Mouse (Mus musculus) cerebellum, postnatal 10 days (tissue): ENCODE measurements at regions not wholly inside any gene's neighbourhood (a gene's known extent, or its start where the extent isn't known, plus 50 kb on each side); places are given as distances from the start of the nearest gene placed in this dataset.

ENCODE experiments used
- DNase-seq, 2 experiments: peaks; one replicate each; pipeline ENCODE4 v3.0.0; 2021; ENCODE audit warnings: mixed read lengths in 2 of 2

DNA sequence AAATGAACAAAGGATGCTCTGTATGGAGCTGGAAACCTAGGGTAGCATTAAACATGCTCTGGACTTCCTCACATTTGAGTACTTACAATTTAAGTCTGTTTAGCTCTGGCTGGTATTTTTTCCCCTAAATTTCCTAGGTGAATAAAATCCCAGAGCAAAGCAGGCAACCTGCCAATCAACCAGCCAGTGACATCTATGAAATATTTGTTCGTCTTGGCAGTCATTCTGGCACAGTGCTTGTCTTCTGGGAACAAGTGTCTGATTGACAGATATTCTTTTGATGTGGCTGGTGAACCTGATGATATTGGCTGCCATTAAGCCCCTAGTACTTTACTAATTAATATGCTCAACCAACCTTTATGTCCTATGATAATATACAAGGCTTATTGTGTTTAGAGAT is 64.1 kb upstream of the Dcaf12l2 start:
- DNase-seq, result peak; percentile 50 to 59
